Comparison of ENCODE assay signal across 7 mouse cellular contexts in the genomic region with DNA sequence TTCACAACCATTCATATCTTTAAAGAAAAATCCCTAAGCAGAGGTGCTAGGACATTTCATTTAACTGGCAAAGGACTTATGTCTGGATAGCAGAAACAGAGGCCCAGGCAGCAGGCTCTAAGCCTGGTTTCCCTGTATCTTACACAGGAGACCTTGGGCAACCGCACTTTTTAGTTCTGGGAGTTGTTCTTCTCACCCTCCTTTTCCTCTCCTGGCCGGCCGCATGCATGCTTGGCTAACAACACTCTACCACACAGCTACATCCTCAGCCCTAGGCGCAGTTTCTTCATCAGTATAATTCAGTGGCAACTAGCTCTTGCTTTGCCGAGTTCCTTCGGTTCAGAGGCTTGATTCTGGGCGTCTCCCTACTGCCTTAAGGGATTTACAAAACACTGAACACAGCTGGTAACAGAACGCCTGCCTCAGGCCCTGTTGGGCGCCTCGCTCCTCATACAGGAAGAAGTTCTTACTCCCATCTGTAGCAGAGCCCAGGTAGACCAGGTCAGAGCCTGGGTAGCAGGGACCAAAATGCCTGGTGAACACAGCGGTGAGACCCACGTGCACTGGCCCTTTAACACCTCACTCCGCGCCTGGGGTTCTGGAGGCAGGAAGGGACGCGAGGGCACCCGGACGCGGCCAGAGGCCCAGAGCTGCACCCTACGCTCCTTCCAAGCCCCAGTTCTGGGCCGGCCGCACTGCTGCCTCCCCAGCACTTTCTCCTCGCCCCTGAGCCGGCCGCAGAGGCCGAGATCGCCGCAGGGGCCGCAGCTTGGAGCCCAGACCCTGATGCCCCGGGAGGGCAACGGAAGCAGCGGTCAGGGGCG. TPM values are rescaled to one million over a fixed set of nuclear protein-coding genes. Genes with fewer than 3 reads are reported as not detected.
A peak's percentile ranks its signal among the peaks of the same experiment; 100 is the strongest.
DNase-seq lines count a peak whose midpoint lies in the region; ATAC-seq lines count a peak whose summit lies in the region.

No protein-coding gene starts in this region.

- peak overlapping the region; percentile 76 for H3K9ac ChIP-seq in forebrain, embryonic 14.5 days (ENCODE audit: low read length)
- H3K9ac ChIP-seq in hindbrain, embryonic 11.5 days (ENCODE audit: low read depth, low read length), result peak overlapping the region; percentile 71
- H3K9ac ChIP-seq in liver, embryonic 11.5 days (ENCODE audit: low read depth, low read length), result peak overlapping the region; percentile 90
- peak overlapping the region; percentile 86 for H3K9ac ChIP-seq in neural tube, embryonic 13.5 days

- H3K27me3 ChIP-seq in forebrain, embryonic 14.5 days (replicated peaks; ENCODE audit: control insufficient read depth, insufficient read depth, low read length), result peaks cover 8% of the 10 kb centered on the region; the same call in 1 of the 2 replicates
- H3K27me3 ChIP-seq in hindbrain, embryonic 11.5 days (ENCODE audit: control insufficient read depth, insufficient read depth, low read length), result peaks cover 6% of the 10 kb centered on the region
- no peaks in the 10 kb centered on the region for H3K27me3 ChIP-seq in liver, embryonic 11.5 days (replicated peaks; ENCODE audit: control insufficient read depth, insufficient read depth, low read length)
- H3K27me3 ChIP-seq in neural tube, embryonic 13.5 days, result peaks cover 8% of the 10 kb centered on the region

- no peaks in the 10 kb centered on the region for H3K9me3 ChIP-seq in forebrain, embryonic 14.5 days (replicated peaks; ENCODE audit: control insufficient read depth, low read length)
- H3K9me3 ChIP-seq in hindbrain, embryonic 11.5 days (ENCODE audit: control insufficient read depth, low read length), result no peaks in the 10 kb centered on the region
- no peaks in the 10 kb centered on the region for H3K9me3 ChIP-seq in liver, embryonic 11.5 days (ENCODE audit: control insufficient read depth, low read length)
- no peaks in the 10 kb centered on the region for H3K9me3 ChIP-seq in neural tube, embryonic 13.5 days

- peak; percentile 24 for DNase-seq in retina, embryonic 14.5 days (ENCODE audit: low spot score)
- DNase-seq in retina, postnatal 1 day, result no peak
- DNase-seq in adrenal gland, postnatal 14 days, result peak; percentile 73
- DNase-seq in forebrain, embryonic 14.5 days (ENCODE audit: low spot score), result peak; percentile 13
- DNase-seq in hindbrain, embryonic 11.5 days (ENCODE audit: low spot score), result peak; percentile 63
- DNase-seq in liver, embryonic 11.5 days (ENCODE audit: low spot score), result peak; percentile 66

- H3K36me3 ChIP-seq in forebrain, embryonic 14.5 days (ENCODE audit: control insufficient read depth, insufficient read depth, low read length), result no peaks in the 10 kb centered on the region
- no peaks in the 10 kb centered on the region for H3K36me3 ChIP-seq in hindbrain, embryonic 11.5 days (ENCODE audit: control insufficient read depth, insufficient read depth, low read length)
- no peaks in the 10 kb centered on the region for H3K36me3 ChIP-seq in liver, embryonic 11.5 days (ENCODE audit: control insufficient read depth, insufficient read depth, low read length)
- H3K36me3 ChIP-seq in neural tube, embryonic 13.5 days, result no peaks in the 10 kb centered on the region

- no peak overlapping the region for H3K27ac ChIP-seq in forebrain, embryonic 14.5 days (ENCODE audit: low read depth, low read length)
- H3K27ac ChIP-seq in hindbrain, embryonic 11.5 days (ENCODE audit: low read depth, low read length), result no peak overlapping the region
- peak overlapping the region; percentile 77; the same call in 1 of the 2 replicates for H3K27ac ChIP-seq in liver, embryonic 11.5 days (ENCODE audit: low read depth, low read length)
- peak overlapping the region; percentile 83 for H3K27ac ChIP-seq in neural tube, embryonic 13.5 days (replicated peaks)

- H3K4me3 ChIP-seq in forebrain, embryonic 14.5 days (ENCODE audit: low read depth, low read length), result peak overlapping the region; percentile 79
- H3K4me3 ChIP-seq in hindbrain, embryonic 11.5 days (ENCODE audit: low read depth, low read length), result peak overlapping the region; percentile 71
- H3K4me3 ChIP-seq in liver, embryonic 11.5 days (ENCODE audit: low read depth, low read length), result peak overlapping the region; percentile 92
- H3K4me3 ChIP-seq in neural tube, embryonic 13.5 days, result peak overlapping the region; percentile 88

- 3% methylated on average over 30 of the region's 33 CpGs for WGBS in forebrain, embryonic 14.5 days
- 3% methylated on average over 33 of the region's 33 CpGs for WGBS in hindbrain, embryonic 11.5 days
- WGBS in liver, embryonic 11.5 days, result 3% methylated on average over 33 of the region's 33 CpGs
- 2% methylated on average over 33 of the region's 33 CpGs for whole genome bisulfite sequencing in neural tube, embryonic 13.5 days

- peaks cover 4% of the 10 kb centered on the region for H3K4me1 ChIP-seq in forebrain, embryonic 14.5 days (ENCODE audit: control insufficient read depth, insufficient read depth, low read length)
- peaks cover 3% of the 10 kb centered on the region; the same call in 1 of the 2 replicates for H3K4me1 ChIP-seq in hindbrain, embryonic 11.5 days (replicated peaks; ENCODE audit: control insufficient read depth, insufficient read depth, low read length)
- H3K4me1 ChIP-seq in liver, embryonic 11.5 days (replicated peaks; ENCODE audit: control insufficient read depth, insufficient read depth, low read length), result peaks cover 45% of the 10 kb centered on the region
- peaks cover 18% of the 10 kb centered on the region for H3K4me1 ChIP-seq in neural tube, embryonic 13.5 days (replicated peaks)

- no peak; the same call in 1 of the 2 replicates for ATAC-seq in forebrain, embryonic 14.5 days
- ATAC-seq in hindbrain, embryonic 11.5 days (ENCODE audit: low FRiP score), result peak; percentile 66
- peak; percentile 33 for ATAC-seq in liver, embryonic 11.5 days (replicated peaks; ENCODE audit: low FRiP score)
- ATAC-seq in neural tube, embryonic 13.5 days (ENCODE audit: low read depth), result peak; percentile 78

- H3K4me2 ChIP-seq in forebrain, embryonic 14.5 days (ENCODE audit: low read length), result peak overlapping the region; percentile 79
- H3K4me2 ChIP-seq in hindbrain, embryonic 11.5 days (replicated peaks; ENCODE audit: low read depth, low read length), result peak overlapping the region; percentile 96
- peak overlapping the region; percentile 99 for H3K4me2 ChIP-seq in liver, embryonic 11.5 days
- H3K4me2 ChIP-seq in neural tube, embryonic 13.5 days, result peak overlapping the region; percentile 95

RNA-seq across cellular contexts. Expression of a gene that starts 7.7 kb away (rescaled TPM):
- 26.6 and 30.4 TPM in 2 replicates for total RNA-seq in adrenal gland, postnatal 14 days (2021)
- polyA plus RNA-seq in forebrain, embryonic 14.5 days (2014; fragmentation: Nextera tagmentation; extraction: Ambion mirVana), result 8.6 and 11.2 TPM in 2 replicates
- polyA plus RNA-seq in hindbrain, embryonic 11.5 days (2014; fragmentation: Nextera tagmentation; extraction: Ambion mirVana), result 4.4 and 6.9 TPM in 2 replicates
- 30.9 and 31.3 TPM in 2 replicates for polyA plus RNA-seq in liver, embryonic 11.5 days (2014; fragmentation: Nextera tagmentation; extraction: Ambion mirVana)
- 11.9 and 13.0 TPM in 2 replicates for polyA plus RNA-seq in neural tube, embryonic 13.5 days (2015; fragmentation: Nextera tagmentation; extraction: Ambion mirVana)

RNA-seq across cellular contexts. Expression of a gene that starts 56.1 kb away (rescaled TPM):
- 830 and 1,043 TPM in 2 replicates for total RNA-seq in adrenal gland, postnatal 14 days (2021)
- 2.0 and 3.7 TPM in 2 replicates for polyA plus RNA-seq in forebrain, embryonic 14.5 days (2014; fragmentation: Nextera tagmentation; extraction: Ambion mirVana)
- polyA plus RNA-seq in hindbrain, embryonic 11.5 days (2014; fragmentation: Nextera tagmentation; extraction: Ambion mirVana), result 1.7 and 2.3 TPM in 2 replicates
- polyA plus RNA-seq in liver, embryonic 11.5 days (2014; fragmentation: Nextera tagmentation; extraction: Ambion mirVana), result 6.7 and 9.3 TPM in 2 replicates
- polyA plus RNA-seq in neural tube, embryonic 13.5 days (2015; fragmentation: Nextera tagmentation; extraction: Ambion mirVana), result 1.8 and 3.1 TPM in 2 replicates

Comparison
In these comparisons a context has a peak if more than half of its experiments do, and no peak if none do; other contexts are left out.
1. H3K27ac ChIP-seq: peak in liver, embryonic 11.5 days (single experiment) and neural tube, embryonic 13.5 days (single experiment); none in forebrain, embryonic 14.5 days (single experiment) and hindbrain, embryonic 11.5 days (single experiment).
2. Peak in every context shown above with its lines, with median percentiles within 50 percentile points of each other: H3K4me2 ChIP-seq, H3K4me3 ChIP-seq and H3K9ac ChIP-seq.